Mouse (Mus musculus): Measurements from ENCODE around the gene Kcnq2. TPM values are rescaled to one million over a fixed set of nuclear protein-coding genes. Genes with fewer than 3 reads are reported as not detected.

The Kcnq2 gene
- total RNA-seq, 1 experiment: 4.6 TPM

GRCm38 (mm10) chr2:181038644-181039355 lies 96.3 kb downstream of the Kcnq2 start:
- peaks cover 3 to 25% of the 10 kb centered on the region in 2 experiments; a peak in 3 of 4 replicates for H3K4me1 ChIP-seq (ENCODE audit: control insufficient read depth in 2 of 2, insufficient read depth in 2 of 2, low read length in 2 of 2, poor library complexity in 1 of 2)
- no peak overlapping the region for H3K27ac ChIP-seq (ENCODE audit: insufficient read depth, low read depth, low read length, poor library complexity, severe bottlenecking)
- in situ Hi-C loops (cut with MboI; ENCODE audit: low sequenced_read_pairs in 2 of 2, unreplicated experiment in 2 of 2): no loop called here
- peak overlapping the region; percentile 51 for H3K9ac ChIP-seq (ENCODE audit: insufficient read depth, low read depth, low read length, poor library complexity, severe bottlenecking)
- TF ChIP-seq ZC3H11A (IDR thresholded peaks at IDR 0.05; ENCODE audit: borderline replicate concordance, low read depth, low read length): no peak
- no peak for TF ChIP-seq MAFK (IDR thresholded peaks at IDR 0.05; ENCODE audit: insufficient read depth, low read depth, low read length)
- TF ChIP-seq CHD2 (IDR thresholded peaks at IDR 0.05; ENCODE audit: low read depth, low read length): no peak
- TF ChIP-seq HCFC1 (IDR thresholded peaks at IDR 0.05; ENCODE audit: borderline replicate concordance, insufficient read depth, low read length): no peak
- TF ChIP-seq ZNF384 (IDR thresholded peaks at IDR 0.05; ENCODE audit: low read depth, low read length): no peak
- no peak for DNase-seq (ENCODE audit: low read depth, low spot score)
- H3K36me3 ChIP-seq (ENCODE audit: control insufficient read depth, insufficient read depth, low read length, poor library complexity, severe bottlenecking): no peaks in the 10 kb centered on the region
- peak overlapping the region; percentile 64 to 65 for H3K4me3 ChIP-seq (ENCODE audit: insufficient read depth in 1 of 2, low read depth in 1 of 2, low read length in 2 of 2, poor library complexity in 1 of 2, severe bottlenecking in 1 of 2)
- no peaks in the 10 kb centered on the region for H3K9me3 ChIP-seq (ENCODE audit: control insufficient read depth, insufficient read depth, low read depth, low read length)

- no peak for DNase-seq (ENCODE audit: low read depth, low spot score)
- H3K9me3 ChIP-seq (ENCODE audit: control insufficient read depth, insufficient read depth, low read depth, low read length): no peaks in the 10 kb centered on the region
- H3K27ac ChIP-seq (ENCODE audit: insufficient read depth, low read depth, low read length, poor library complexity, severe bottlenecking): no peak overlapping the region
- TF ChIP-seq ZNF384 (IDR thresholded peaks at IDR 0.05; ENCODE audit: low read depth, low read length) (no peak), MAFK (IDR thresholded peaks at IDR 0.05; ENCODE audit: insufficient read depth, low read depth, low read length) (no peak), CHD2 (IDR thresholded peaks at IDR 0.05; ENCODE audit: low read depth, low read length) (no peak), ZC3H11A (IDR thresholded peaks at IDR 0.05; ENCODE audit: borderline replicate concordance, low read depth, low read length) (no peak), HCFC1 (IDR thresholded peaks at IDR 0.05; ENCODE audit: borderline replicate concordance, insufficient read depth, low read length) (no peak)
- H3K36me3 ChIP-seq (ENCODE audit: control insufficient read depth, insufficient read depth, low read length, poor library complexity, severe bottlenecking): no peaks in the 10 kb centered on the region
- H3K9ac ChIP-seq (ENCODE audit: insufficient read depth, low read depth, low read length, poor library complexity, severe bottlenecking): no peak overlapping the region
- H3K4me1 ChIP-seq (ENCODE audit: control insufficient read depth in 2 of 2, insufficient read depth in 2 of 2, low read length in 2 of 2, poor library complexity in 1 of 2): peaks cover 0 to 5% of the 10 kb centered on the region in 2 experiments; a peak in 2 of 4 replicates
- H3K4me3 ChIP-seq (ENCODE audit: insufficient read depth in 1 of 2, low read depth in 1 of 2, low read length in 2 of 2, poor library complexity in 1 of 2, severe bottlenecking in 1 of 2): no peak overlapping the region
- in situ Hi-C loops (cut with MboI; ENCODE audit: low sequenced_read_pairs in 2 of 2, unreplicated experiment in 2 of 2): no loop called here
These were observed 98.5 kb downstream of the Kcnq2 start for GRCm38 (mm10) chr2:181036561-181036960.

DNA sequence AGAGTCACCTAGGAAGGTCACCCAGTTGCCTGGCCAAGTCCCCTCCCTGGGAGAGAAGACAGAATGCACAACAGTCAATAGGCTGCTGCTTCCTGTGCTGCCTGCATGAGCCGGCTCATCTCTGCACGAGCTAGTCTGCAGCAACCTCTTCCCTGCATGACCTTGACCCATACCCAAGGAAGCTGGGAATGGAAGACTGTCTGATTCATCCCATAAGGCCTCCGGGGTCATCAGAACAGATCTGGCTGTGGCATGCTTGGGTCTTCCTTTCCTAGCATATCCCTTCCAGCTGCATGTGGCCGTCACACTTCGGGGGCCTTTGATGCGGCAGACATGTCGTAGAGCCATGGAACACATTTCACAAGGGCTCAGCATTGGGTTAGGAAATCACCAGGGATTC lies 99.9 kb downstream of the Kcnq2 start:
- H3K9ac ChIP-seq (ENCODE audit: insufficient read depth, low read depth, low read length, poor library complexity, severe bottlenecking): no peak overlapping the region
- in situ Hi-C loops (cut with MboI; ENCODE audit: low sequenced_read_pairs in 2 of 2, unreplicated experiment in 2 of 2): no loop called here
- TF ChIP-seq ZNF384 (IDR thresholded peaks at IDR 0.05; ENCODE audit: low read depth, low read length) (no peak), ZC3H11A (IDR thresholded peaks at IDR 0.05; ENCODE audit: borderline replicate concordance, low read depth, low read length) (no peak), HCFC1 (IDR thresholded peaks at IDR 0.05; ENCODE audit: borderline replicate concordance, insufficient read depth, low read length) (no peak), MAFK (IDR thresholded peaks at IDR 0.05; ENCODE audit: insufficient read depth, low read depth, low read length) (no peak), CHD2 (IDR thresholded peaks at IDR 0.05; ENCODE audit: low read depth, low read length) (no peak)
- DNase-seq (ENCODE audit: low read depth, low spot score): no peak
- H3K36me3 ChIP-seq (ENCODE audit: control insufficient read depth, insufficient read depth, low read length, poor library complexity, severe bottlenecking): no peaks in the 10 kb centered on the region
- H3K27ac ChIP-seq (ENCODE audit: insufficient read depth, low read depth, low read length, poor library complexity, severe bottlenecking): no peak overlapping the region
- no peak overlapping the region for H3K4me3 ChIP-seq (ENCODE audit: insufficient read depth in 1 of 2, low read depth in 1 of 2, low read length in 2 of 2, poor library complexity in 1 of 2, severe bottlenecking in 1 of 2)
- H3K4me1 ChIP-seq (ENCODE audit: control insufficient read depth in 2 of 2, insufficient read depth in 2 of 2, low read length in 2 of 2, poor library complexity in 1 of 2): peaks cover 0 to 4% of the 10 kb centered on the region in 2 experiments; a peak in 1 of 4 replicates
- no peaks in the 10 kb centered on the region for H3K9me3 ChIP-seq (ENCODE audit: control insufficient read depth, insufficient read depth, low read depth, low read length)

DNA sequence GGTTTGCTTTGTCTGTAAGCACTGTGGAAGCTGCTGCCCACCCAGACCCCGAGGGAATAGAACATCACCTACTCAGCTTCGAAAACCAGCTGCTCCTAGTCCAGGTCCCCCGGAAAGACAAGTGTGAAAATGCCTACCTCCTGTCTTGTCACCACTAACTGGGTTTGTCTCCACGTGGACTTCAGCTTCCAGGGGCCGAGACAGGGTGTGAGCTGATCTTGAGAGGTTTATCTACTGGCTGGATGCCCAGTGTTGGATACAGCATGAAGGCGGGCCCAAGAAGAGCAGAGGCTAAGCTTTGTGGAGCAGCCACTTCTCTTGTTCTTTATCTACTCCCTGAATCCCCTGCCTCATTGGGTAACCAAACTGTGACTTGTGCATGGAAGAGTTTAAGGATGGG lies 101.8 kb downstream of the Kcnq2 start:
- Histone ChIP-seq H3K36me3 (ENCODE audit: control insufficient read depth, insufficient read depth, low read length, poor library complexity, severe bottlenecking) (no peaks in the 10 kb centered on the region), H3K9me3 (ENCODE audit: control insufficient read depth, insufficient read depth, low read depth, low read length) (no peaks in the 10 kb centered on the region), H3K27ac (ENCODE audit: insufficient read depth, low read depth, low read length, poor library complexity, severe bottlenecking) (no peak overlapping the region), H3K9ac (ENCODE audit: insufficient read depth, low read depth, low read length, poor library complexity, severe bottlenecking) (no peak overlapping the region), H3K4me3 (ENCODE audit: insufficient read depth in 1 of 2, low read depth in 1 of 2, low read length in 2 of 2, poor library complexity in 1 of 2, severe bottlenecking in 1 of 2) (no peak overlapping the region), H3K4me1 (ENCODE audit: control insufficient read depth in 2 of 2, insufficient read depth in 2 of 2, low read length in 2 of 2, poor library complexity in 1 of 2) (peaks cover 0 to under 1% of the 10 kb centered on the region in 2 experiments; a peak in 1 of 4 replicates)
- DNase-seq (ENCODE audit: low read depth, low spot score): no peak
- TF ChIP-seq ZNF384 (IDR thresholded peaks at IDR 0.05; ENCODE audit: low read depth, low read length) (no peak), HCFC1 (IDR thresholded peaks at IDR 0.05; ENCODE audit: borderline replicate concordance, insufficient read depth, low read length) (no peak), ZC3H11A (IDR thresholded peaks at IDR 0.05; ENCODE audit: borderline replicate concordance, low read depth, low read length) (no peak), CHD2 (IDR thresholded peaks at IDR 0.05; ENCODE audit: low read depth, low read length) (no peak)
- in situ Hi-C loops (cut with MboI; ENCODE audit: low sequenced_read_pairs in 2 of 2, unreplicated experiment in 2 of 2): no loop called here

Measured in ES-E14 (cell line).